Mouse (Mus musculus) kidney, adult 2 months (tissue): ENCODE measurements around the gene Pbrm1.

Source experiments
- CTCF ChIP-seq: fragments of 200-500 bp; conservative IDR thresholded peaks from 2 replicates; pipeline ENCODE4 v1.5.1; 2011; ENCODE audit warnings: low read depth, mild to moderate bottlenecking, control low read depth, low read length, moderate library complexity, mixed read lengths; ENCODE audit not compliant: insufficient read depth, insufficient read length
- POLR2A ChIP-seq: fragments of 200-500 bp; IDR thresholded peaks from one replicate; pipeline ENCODE4 v1.6.1; 2011; ENCODE audit warnings: low read depth, low read length, control low read depth

DNA sequence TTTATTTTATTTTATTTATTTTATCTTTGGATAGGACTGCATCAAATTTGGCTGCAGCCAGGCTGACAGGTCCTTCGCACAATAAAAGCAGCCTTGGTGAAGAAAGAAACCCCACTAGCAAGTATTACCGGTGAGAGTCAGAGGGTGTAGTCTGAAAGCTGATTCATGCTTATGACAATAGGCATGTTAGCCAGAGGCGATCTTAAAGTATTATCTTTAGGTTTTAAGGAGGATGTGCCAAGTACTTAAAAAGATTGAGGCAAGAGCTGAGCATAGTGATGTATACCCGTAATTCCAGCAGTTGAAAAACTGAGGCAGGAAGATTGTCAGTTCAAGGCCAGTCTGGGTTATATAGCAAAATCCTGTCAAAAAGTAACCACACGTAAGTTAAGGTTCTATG is 26.4 kb downstream of the Pbrm1 start:
- TF ChIP-seq CTCF (no peak), POLR2A (no peak)
